Mouse (Mus musculus): Measurements from ENCODE around the gene Agtpbp1. TPM values are rescaled to one million over a fixed set of nuclear protein-coding genes. Genes with fewer than 3 reads are reported as not detected.

The Agtpbp1 gene
- total RNA-seq (2023) = 10 to 100 TPM; 44.9 to 60.6 TPM

GRCm38 (mm10) chr13:59584947-59585647, at the start of gene Agtpbp1, which contains the start of gene Naa35:
TSS of gene Agtpbp1 (minus strand) at chr13:59585227.
TSS of gene Naa35 (plus strand) at chr13:59585259.

Other genes starting within 250 kb of the Agtpbp1 start
- gene Naa35, start within 50 bp of the Agtpbp1 start, total RNA-seq (2023) = 10 to 100 TPM; 72.1 to 72.2 TPM
- gene Golm1, start 90.6 kb upstream of the Agtpbp1 start, total RNA-seq (2023) = 10 to 100 TPM; 58.3 to 62.0 TPM
- not detected for gene 4921517D22Rik, start 108.9 kb upstream of the Agtpbp1 start, total RNA-seq (2023)
- not detected for gene Spata31d1a, start 125.1 kb upstream of the Agtpbp1 start, total RNA-seq (2023)
- not detected for gene Spata31d1b, start 127.1 kb upstream of the Agtpbp1 start, total RNA-seq (2023)
- gene Spata31d1d, start 146.5 kb upstream of the Agtpbp1 start, total RNA-seq (2023) = not detected
- gene 1700014D04Rik, start 161.5 kb upstream of the Agtpbp1 start, total RNA-seq (2023) = under 1 TPM; 0.18 to 0.99 TPM
- gene Isca1, start 184.6 kb upstream of the Agtpbp1 start, total RNA-seq (2023) = 10 to 100 TPM; 70.8 to 71.3 TPM
- gene Gm49354, start 197.0 kb upstream of the Agtpbp1 start, total RNA-seq (2023) = not detected
- gene Tut7, start 237.9 kb upstream of the Agtpbp1 start, total RNA-seq (2023) = 100 to 1,000 TPM; 210 to 213 TPM

Measured in T-cell, adult 66 days (primary cell).